Mouse (Mus musculus) MEL (cell line): Measurements from ENCODE around the gene Cln5. TPM values are rescaled to one million over a fixed set of nuclear protein-coding genes. Genes with fewer than 3 reads are reported as not detected.

Experiments used
- DNase-seq: peaks from one replicate; pipeline ENCODE4 v3.0.0; 2011; ENCODE audit warnings: low read depth, low spot score
- H3K27ac ChIP-seq: 2 replicates; pipeline ENCODE4 v1.5.1; 2012; ENCODE audit warnings: low read depth, mild to moderate bottlenecking, control low read depth, low read length, moderate library complexity; ENCODE audit not compliant: control insufficient read depth
- H3K27me3 ChIP-seq, 2 experiments: fragments of 150-350 bp in 1 of 2; sonication (generic) in 1 of 2; 2 replicates each; pipeline ENCODE4 v1.6.1; 2012; ENCODE audit warnings: low read length in 2 of 2, mild to moderate bottlenecking in 2 of 2, improper control_type of control experiment in 1 of 2, moderate library complexity in 1 of 2; ENCODE audit not compliant: insufficient read depth in 2 of 2, control insufficient read depth in 1 of 2
- H3K36me3 ChIP-seq, 2 experiments: 2 replicates each; pipeline ENCODE4 v1.6.1; 2012 to 2014; ENCODE audit warnings: low read length in 2 of 2, improper control_type of control experiment in 1 of 2, inconsistent platforms in 1 of 2, mild to moderate bottlenecking in 1 of 2; ENCODE audit not compliant: insufficient read depth in 2 of 2, control insufficient read depth in 1 of 2
- H3K4me1 ChIP-seq, 2 experiments: fragments of 150-350 bp in 1 of 2; sonication (generic) in 1 of 2; 2 replicates each; pipeline ENCODE4 v1.6.1; 2012; ENCODE audit warnings: low read length in 2 of 2, improper control_type of control experiment in 1 of 2, mild to moderate bottlenecking in 1 of 2; ENCODE audit not compliant: insufficient read depth in 2 of 2, control insufficient read depth in 1 of 2
- H3K4me3 ChIP-seq, 2 experiments: fragments of 150-350 bp in 1 of 2; sonication (generic) in 1 of 2; 2 replicates each; pipeline ENCODE4 v1.5.1; 2012; ENCODE audit warnings: low read depth in 2 of 2, low read length in 2 of 2, mild to moderate bottlenecking in 2 of 2, moderate library complexity in 2 of 2, control low read depth in 1 of 2, improper control_type of control experiment in 1 of 2; ENCODE audit not compliant: control insufficient read depth in 1 of 2, insufficient read depth in 1 of 2
- H3K79me2 ChIP-seq: 2 replicates; pipeline ENCODE4 v1.6.1; 2012; ENCODE audit warnings: mild to moderate bottlenecking, low read length, moderate library complexity; ENCODE audit not compliant: control insufficient read depth, poor library complexity, insufficient read depth
- H3K9ac ChIP-seq: 2 replicates; pipeline ENCODE4 v1.6.1; 2012; ENCODE audit warnings: low read depth, mild to moderate bottlenecking, control low read depth, low read length, moderate library complexity; ENCODE audit not compliant: control insufficient read depth, poor library complexity, severe bottlenecking
- H3K9me3 ChIP-seq: fragments of 150-350 bp; sonication (generic); replicated peaks from 2 replicates; pipeline ENCODE4 v1.6.1; 2012; ENCODE audit warnings: mild to moderate bottlenecking, low read length, improper control_type of control experiment, moderate library complexity; ENCODE audit not compliant: insufficient read depth
- BHLHE40 ChIP-seq: IDR thresholded peaks from 2 replicates; pipeline ENCODE4 v1.6.1; 2012; ENCODE audit warnings: low read depth, mild to moderate bottlenecking, inconsistent platforms, low read length, improper control_type of control experiment, borderline replicate concordance
- CHD1 ChIP-seq: IDR thresholded peaks from 2 replicates; pipeline ENCODE4 v1.6.1; 2012; ENCODE audit warnings: low read depth, mild to moderate bottlenecking, inconsistent platforms, low read length, improper control_type of control experiment
- CTCF ChIP-seq, 3 experiments: IDR thresholded peaks in 2 of 3; conservative IDR thresholded peaks in 1 of 3; 2 replicates each; pipeline ENCODE4 v1.5.1; 2011 to 2012; ENCODE audit warnings: low read length in 3 of 3, low read depth in 2 of 3, mild to moderate bottlenecking in 2 of 3, improper control_type of control experiment in 1 of 3, inconsistent platforms in 1 of 3, mixed read lengths in 1 of 3, moderate library complexity in 1 of 3; ENCODE audit not compliant: control insufficient read depth in 1 of 3, insufficient read depth in 1 of 3, poor library complexity in 1 of 3, severe bottlenecking in 1 of 3
- E2F4 ChIP-seq: IDR thresholded peaks from 2 replicates; pipeline ENCODE4 v1.6.1; 2011; ENCODE audit warnings: low read depth, low read length, improper control_type of control experiment, borderline replicate concordance
- ELF1 ChIP-seq: IDR thresholded peaks from 2 replicates; pipeline ENCODE4 v1.6.1; 2014; ENCODE audit warnings: low read depth, mild to moderate bottlenecking, inconsistent platforms, low read length, improper control_type of control experiment, moderate library complexity
- ETS1 ChIP-seq: IDR thresholded peaks from 2 replicates; pipeline ENCODE4 v1.6.1; 2012; ENCODE audit warnings: low read depth, mild to moderate bottlenecking, inconsistent platforms, low read length, improper control_type of control experiment, moderate library complexity
- GABPA ChIP-seq: IDR thresholded peaks from 2 replicates; pipeline ENCODE4 v1.6.1; 2012; ENCODE audit warnings: low read depth, mild to moderate bottlenecking, inconsistent platforms, low read length, improper control_type of control experiment, moderate library complexity
- GATA1 ChIP-seq: IDR thresholded peaks from 2 replicates; pipeline ENCODE4 v1.6.1; 2011; ENCODE audit warnings: low read depth, low read length, improper control_type of control experiment
- HCFC1 ChIP-seq: IDR thresholded peaks from 2 replicates; pipeline ENCODE4 v1.6.1; 2012; ENCODE audit warnings: low read depth, mild to moderate bottlenecking, inconsistent platforms, low read length, improper control_type of control experiment, moderate library complexity
- KAT2A ChIP-seq: conservative IDR thresholded peaks from 2 replicates; pipeline ENCODE4 v1.6.1; 2012; ENCODE audit warnings: low read depth, low read length, improper control_type of control experiment, inconsistent platforms
- MAFK ChIP-seq: IDR thresholded peaks from 2 replicates; pipeline ENCODE4 v1.6.1; 2011; ENCODE audit warnings: low read depth, mild to moderate bottlenecking, low read length, improper control_type of control experiment, borderline replicate concordance
- MAX ChIP-seq: IDR thresholded peaks from 2 replicates; pipeline ENCODE4 v1.6.1; 2011; ENCODE audit warnings: low read length, improper control_type of control experiment
- MEF2A ChIP-seq: IDR thresholded peaks from 2 replicates; pipeline ENCODE4 v1.6.1; 2014; ENCODE audit warnings: low read depth, mild to moderate bottlenecking, inconsistent platforms, low read length, improper control_type of control experiment; ENCODE audit not compliant: poor library complexity, insufficient replicate concordance, severe bottlenecking; ENCODE audit errors: extremely low read depth
- MXI1 ChIP-seq: IDR thresholded peaks from 2 replicates; pipeline ENCODE4 v1.6.1; 2011; ENCODE audit warnings: mild to moderate bottlenecking, low read depth, low read length, improper control_type of control experiment
- MYB ChIP-seq: IDR thresholded peaks from 2 replicates; pipeline ENCODE4 v1.6.1; 2011; ENCODE audit warnings: mild to moderate bottlenecking, low read depth, low read length, improper control_type of control experiment
- MYC ChIP-seq: IDR thresholded peaks from 2 replicates; pipeline ENCODE4 v1.6.1; 2011; ENCODE audit warnings: low read depth, mild to moderate bottlenecking, low read length, improper control_type of control experiment, moderate library complexity
- NELFE ChIP-seq: IDR thresholded peaks from 2 replicates; pipeline ENCODE4 v1.6.1; 2011; ENCODE audit warnings: low read depth, low read length, improper control_type of control experiment
- NRF1 ChIP-seq: IDR thresholded peaks from 2 replicates; pipeline ENCODE4 v1.6.1; 2014; ENCODE audit warnings: low read depth, mild to moderate bottlenecking, inconsistent platforms, low read length, improper control_type of control experiment, moderate library complexity; ENCODE audit not compliant: poor library complexity, insufficient read depth, severe bottlenecking
- POLR2A ChIP-seq, 2 experiments: IDR thresholded peaks; 2 replicates each; pipeline ENCODE4 v1.6.1; 2011 to 2012; ENCODE audit warnings: low read length in 2 of 2, mild to moderate bottlenecking in 2 of 2, control low read depth in 1 of 2, improper control_type of control experiment in 1 of 2, low read depth in 1 of 2, moderate library complexity in 1 of 2; ENCODE audit not compliant: control insufficient read depth in 1 of 2, insufficient read depth in 1 of 2, poor library complexity in 1 of 2
- POLR2AphosphoS2 ChIP-seq: IDR thresholded peaks from 2 replicates; pipeline ENCODE4 v1.6.1; 2011; ENCODE audit warnings: low read length, improper control_type of control experiment
- POLR2AphosphoS5 ChIP-seq: IDR thresholded peaks from 2 replicates; pipeline ENCODE4 v1.6.1; 2012; ENCODE audit warnings: low read depth, borderline replicate concordance, mild to moderate bottlenecking, inconsistent platforms, low read length, moderate library complexity, mixed read lengths
- RAD21 ChIP-seq: IDR thresholded peaks from 2 replicates; pipeline ENCODE4 v1.6.1; 2011; ENCODE audit warnings: mild to moderate bottlenecking, low read depth, low read length, improper control_type of control experiment
- RCOR1 ChIP-seq: IDR thresholded peaks from 2 replicates; pipeline ENCODE4 v1.6.1; 2012; ENCODE audit warnings: low read depth, mild to moderate bottlenecking, inconsistent platforms, low read length, improper control_type of control experiment
- SMC3 ChIP-seq: IDR thresholded peaks from 2 replicates; pipeline ENCODE4 v1.6.1; 2011; ENCODE audit warnings: low read depth, low read length, improper control_type of control experiment
- TAL1 ChIP-seq: IDR thresholded peaks from 2 replicates; pipeline ENCODE4 v1.6.1; 2012; ENCODE audit warnings: mild to moderate bottlenecking, inconsistent platforms, low read length, moderate library complexity, mixed read lengths
- TBP ChIP-seq: IDR thresholded peaks from 2 replicates; pipeline ENCODE4 v1.8.0; 2011; ENCODE audit warnings: low read depth, low read length, improper control_type of control experiment
- TCF12 ChIP-seq: IDR thresholded peaks from 2 replicates; pipeline ENCODE4 v1.6.1; 2014; ENCODE audit warnings: low read depth, mild to moderate bottlenecking, inconsistent platforms, low read length, improper control_type of control experiment, moderate library complexity
- UBTF ChIP-seq: IDR thresholded peaks from 2 replicates; pipeline ENCODE4 v1.6.1; 2012; ENCODE audit warnings: low read depth, mild to moderate bottlenecking, inconsistent platforms, low read length, improper control_type of control experiment, moderate library complexity, borderline replicate concordance; ENCODE audit not compliant: insufficient read depth
- USF1 ChIP-seq: IDR thresholded peaks from 2 replicates; pipeline ENCODE4 v1.6.1; 2014; ENCODE audit warnings: low read depth, mild to moderate bottlenecking, inconsistent platforms, low read length, improper control_type of control experiment, moderate library complexity
- USF2 ChIP-seq, 2 experiments: IDR thresholded peaks; 2 replicates each; pipeline ENCODE4 v1.6.1; 2011 to 2012; ENCODE audit warnings: improper control_type of control experiment in 2 of 2, low read length in 2 of 2, borderline replicate concordance in 1 of 2, inconsistent platforms in 1 of 2, low read depth in 1 of 2, mild to moderate bottlenecking in 1 of 2; ENCODE audit not compliant: insufficient read depth in 1 of 2
- ZC3H11A ChIP-seq: IDR thresholded peaks from 2 replicates; pipeline ENCODE4 v1.6.1; 2012; ENCODE audit warnings: low read depth, mild to moderate bottlenecking, inconsistent platforms, low read length, improper control_type of control experiment
- ZKSCAN1 ChIP-seq: IDR thresholded peaks from 2 replicates; pipeline ENCODE4 v1.6.1; 2012; ENCODE audit warnings: low read depth, mild to moderate bottlenecking, inconsistent platforms, low read length, improper control_type of control experiment, moderate library complexity
- ZMIZ1 ChIP-seq: IDR thresholded peaks from 2 replicates; pipeline ENCODE4 v1.6.1; 2012; ENCODE audit warnings: low read depth, mild to moderate bottlenecking, inconsistent platforms, low read length, improper control_type of control experiment, moderate library complexity
- ZNF384 ChIP-seq: IDR thresholded peaks from 2 replicates; pipeline ENCODE4 v1.6.1; 2012; ENCODE audit warnings: low read depth, mild to moderate bottlenecking, inconsistent platforms, low read length, improper control_type of control experiment
- polyA plus RNA-seq, 2 experiments: library from polyadenylated mRNA; stranded (reverse) in 1 of 2; unstranded in 1 of 2; fragments of >175 nt in 1 of 2; fragments of >200 nt in 1 of 2; gene quantifications; 2 replicates each; pipeline versions ENCODE4 v1.2.1 to v1.2.4; 2012; ENCODE audit warnings: low replicate concordance in 2 of 2, low read depth in 1 of 2; ENCODE audit not compliant: insufficient read length in 2 of 2, insufficient read depth in 1 of 2, missing spikeins in 1 of 2
- total RNA-seq: library from RNA; depleted of rRNA; stranded (reverse); fragments of 300-350 nt; gene quantifications from 2 replicates; pipeline ENCODE4 v1.2.3, GENCODE M21; 2012; rRNA removed

Cln5 gene
- total RNA-seq = 12.1 and 12.3 TPM in 2 replicates
- 10 to 100 TPM; 15.9 to 99.4 TPM for polyA plus RNA-seq

GRCm38 (mm10) chr14:103069864-103070611 is at the start of gene Cln5:
Gene Cln5 (plus strand): TSS chr14:103070216.
- H3K4me1 ChIP-seq = no peaks in the 10 kb centered on the region; a peak in 1 of 4 replicates
- H3K9ac ChIP-seq = peak within 1 kb of the TSS; percentile 92
- no peaks in the 10 kb centered on the region for H3K9me3 ChIP-seq
- H3K27me3 ChIP-seq = no peaks in the 10 kb centered on the region
- H3K36me3 ChIP-seq = peaks cover 0 to 6% of the 10 kb centered on the region in 2 experiments; a peak in 1 of 4 replicates
- peak within 1 kb of the TSS; percentile 91 for H3K27ac ChIP-seq
- peaks cover 2% of the 10 kb centered on the region; the same call in 1 of the 2 replicates for H3K79me2 ChIP-seq
- peak within 1 kb of the TSS; percentile 77 to 93 for H3K4me3 ChIP-seq
- DNase-seq = peak; percentile 95
- TF ChIP-seq NRF1 (peak; percentile 90), TBP (peak; percentile 83), MXI1 (peak; percentile 61; the same call in 1 of the 2 replicates), NELFE (peak; percentile 92), POLR2A (IDR thresholded peaks at IDR 0.05; ENCODE audit: control insufficient read depth in 1 of 2, insufficient read depth in 1 of 2, low read depth in 1 of 2, low read length in 2 of 2, poor library complexity in 1 of 2) (peak; percentile 95 to 96), POLR2AphosphoS5 (0 out of 2 replicates have a peak, but pooled peaks have one; percentile 14), UBTF (0 out of 2 replicates have a peak, but pooled peaks have one; percentile 64), GABPA (no peak), ELF1 (peak; percentile 81), ZNF384 (no peak), SMC3 (peak; percentile 69), MYC (no peak), ZC3H11A (peak; percentile 65), MYB (no peak), CTCF (IDR thresholded peaks at IDR 0.05 in 2 of 3, conservative IDR thresholded peaks at IDR 0.05 in 1 of 3; ENCODE audit: control insufficient read depth in 1 of 3, insufficient read depth in 1 of 3, low read depth in 2 of 3, low read length in 3 of 3, poor library complexity in 1 of 3, severe bottlenecking in 1 of 3) (peak; percentile 4 to 64 (median 39); a peak in 4 of 6 replicates), MAFK (0 out of 2 replicates have a peak, but pooled peaks have one; percentile 20), TAL1 (no peak), GATA1 (no peak), BHLHE40 (no peak), MAX (no peak), ZMIZ1 (peak; percentile 92), USF1 (peak; percentile 90), RAD21 (peak; percentile 61), MEF2A (no peak), ZKSCAN1 (no peak), RCOR1 (no peak), TCF12 (0 out of 2 replicates have a peak, but pooled peaks have one; percentile 17), POLR2AphosphoS2 (peak; percentile 89), E2F4 (no peak), HCFC1 (peak; percentile 67), ETS1 (0 out of 2 replicates have a peak, but pooled peaks have one; percentile 4), KAT2A (no peak), USF2 (IDR thresholded peaks at IDR 0.05; ENCODE audit: borderline replicate concordance in 1 of 2, insufficient read depth in 1 of 2, low read depth in 1 of 2, low read length in 2 of 2) (0 out of 4 replicates have a peak, but pooled peaks of 1 of the 2 experiments have one; percentile 42), CHD1 (no peak)
